In genomic region chr14:78770457-78770856, GRCm38 (mm10) we compare ENCODE assay signal across 26 mouse cellular contexts. TPM values are rescaled to one million over a fixed set of nuclear protein-coding genes. Genes with fewer than 3 reads are reported as not detected.
A peak's percentile ranks its signal among the peaks of the same experiment; 100 is the strongest.
DNase-seq lines count a peak whose midpoint lies in the region; ATAC-seq and TF ChIP-seq lines count a peak whose summit lies in the region.
"Had no signal": no experiment of that assay in that cellular context is flagged by ENCODE, and none has a peak within 500 bp of the region (broad histone marks: within the 10 kb centered on the region; RNA-seq: fewer than 3 reads in every experiment).

No protein-coding gene starts in this region.

- 12% methylated on average over 3 of the region's 3 CpGs for WGBS in hindbrain, embryonic 13.5 days

- H3K4me2 ChIP-seq in hindbrain, embryonic 13.5 days = no peak overlapping the region
- H3K4me2 ChIP-seq: embryonic facial prominence, embryonic 13.5 days; heart, embryonic 12.5 days had no signal

- no peaks in the 10 kb centered on the region for H3K36me3 ChIP-seq in ES-Bruce4 (ENCODE audit: control insufficient read depth, insufficient read depth, low read length, poor library complexity, severe bottlenecking)
- H3K36me3 ChIP-seq in splenic B cell, adult 2 months (ENCODE audit: control insufficient read depth, insufficient read depth, low read length, poor library complexity, severe bottlenecking) = no peaks in the 10 kb centered on the region
- no peaks in the 10 kb centered on the region for H3K36me3 ChIP-seq in hindbrain, embryonic 13.5 days
- H3K36me3 ChIP-seq: embryonic facial prominence, embryonic 13.5 days; G1E; heart, embryonic 12.5 days; hindbrain, embryonic 10.5 days had no signal

- H3K9ac ChIP-seq in ES-Bruce4 (ENCODE audit: low read depth, poor library complexity, severe bottlenecking) = no peak overlapping the region
- H3K9ac ChIP-seq in hindbrain, embryonic 13.5 days = no peak overlapping the region
- H3K9ac ChIP-seq: embryonic facial prominence, embryonic 13.5 days; heart, embryonic 12.5 days had no signal

- H3K27ac ChIP-seq in ES-Bruce4 (ENCODE audit: insufficient read depth, low read length) = peak overlapping the region; percentile 47
- H3K27ac ChIP-seq in hindbrain, embryonic 13.5 days = no peak overlapping the region
- H3K27ac ChIP-seq: embryonic facial prominence, embryonic 13.5 days; gastrocnemius, adult 2 months; heart, adult 2 months; hindbrain, embryonic 10.5 days had no signal

- no peaks in the 10 kb centered on the region for H3K9me3 ChIP-seq in ES-Bruce4 (replicated peaks; ENCODE audit: control insufficient read depth, insufficient read depth, low read length, poor library complexity, severe bottlenecking)
- no peaks in the 10 kb centered on the region for H3K9me3 ChIP-seq in hindbrain, embryonic 13.5 days
- H3K9me3 ChIP-seq: embryonic facial prominence, embryonic 13.5 days; G1E; heart, embryonic 12.5 days; hindbrain, embryonic 10.5 days had no signal

- ATAC-seq in megakaryocyte, adult 5-6 weeks (ENCODE audit: poor library complexity, severe bottlenecking) = peak; percentile 73
- ATAC-seq in hindbrain, embryonic 13.5 days (ENCODE audit: low FRiP score) = no peak
- ATAC-seq: activated CD4-positive, CD25-positive, alpha-beta regulatory T cell, adult 4 months; CD4-positive, CD25-positive, alpha-beta regulatory T cell, adult 4 months; forebrain, embryonic 14.5 days; hindbrain, embryonic 16.5 days; inflammation-experienced regulatory T-cells, adult 6 months; intestine, postnatal 0 days had no signal

- peak; percentile 66 for DNase-seq in R1 (ENCODE audit: low read depth, low spot score)
- DNase-seq in splenic B cell, adult 2 months (ENCODE audit: low read depth, low spot score) = peak; percentile 20
- DNase-seq in right cerebral cortex, postnatal 4 days = no peak
- DNase-seq in right cerebral cortex, postnatal 25 days = no peak
- DNase-seq: adrenal gland, adult 2 months; adrenal gland, postnatal 25 days; B cell, adult 2 months; cerebellum, adult 9-10 months; cerebellum, postnatal 25 days; gastrocnemius, adult 2 months; gastrocnemius, postnatal 25 days; heart, adult 2 months; kidney, adult 8-10 months had no signal

- H3K4me3 ChIP-seq in ES-Bruce4 (ENCODE audit: low read depth, low read length) = no peak overlapping the region
- H3K4me3 ChIP-seq in hindbrain, embryonic 13.5 days = no peak overlapping the region
- H3K4me3 ChIP-seq: embryonic facial prominence, embryonic 13.5 days; gastrocnemius, adult 2 months; heart, adult 2 months; heart, embryonic 12.5 days; hindbrain, embryonic 10.5 days had no signal

- TF ChIP-seq CTCF in ES-Bruce4 (IDR thresholded peaks at IDR 0.05; ENCODE audit: low read depth, low read length) = no peak

- H3K4me1 ChIP-seq in ES-Bruce4 (ENCODE audit: control insufficient read depth, insufficient read depth, low read length) = peaks cover 8% of the 10 kb centered on the region
- H3K4me1 ChIP-seq in hindbrain, embryonic 13.5 days (replicated peaks) = no peaks in the 10 kb centered on the region
- H3K4me1 ChIP-seq: embryonic facial prominence, embryonic 13.5 days; heart, embryonic 12.5 days had no signal

- TF ChIP-seq EP300 in ES-Bruce4 (IDR thresholded peaks at IDR 0.05; ENCODE audit: insufficient read depth, low read depth, low read length) = no peak

- no peak for TF ChIP-seq POLR2A in ES-Bruce4 (IDR thresholded peaks at IDR 0.05; ENCODE audit: insufficient read depth, low read length)

- H3K27me3 ChIP-seq in ES-Bruce4 (ENCODE audit: control insufficient read depth, insufficient read depth, low read length, poor library complexity, severe bottlenecking) = no peaks in the 10 kb centered on the region
- no peaks in the 10 kb centered on the region for H3K27me3 ChIP-seq in splenic B cell, adult 2 months (ENCODE audit: control insufficient read depth, insufficient read depth, low read length, poor library complexity, severe bottlenecking)
- no peaks in the 10 kb centered on the region for H3K27me3 ChIP-seq in hindbrain, embryonic 13.5 days
- H3K27me3 ChIP-seq: embryonic facial prominence, embryonic 13.5 days; heart, embryonic 12.5 days had no signal

RNA-seq across cellular contexts. Expression of gene Dgkh, which starts 37.9 kb away (rescaled TPM):
- 11.6 and 11.7 TPM in 2 replicates for polyA plus RNA-seq in ES-Bruce4 (2011; ENCODE audit: insufficient read depth, insufficient read length, low read depth, missing spikeins)
- total RNA-seq in megakaryocyte, adult 5-6 weeks (2015) = 4.8 and 5.9 TPM in 2 replicates
- 3.5 and 5.9 TPM in 2 replicates for total RNA-seq in megakaryocyte, adult 5-6 weeks (2017)
- polyA plus RNA-seq in hindbrain, embryonic 13.5 days (2015; fragmentation: Nextera tagmentation; extraction: Ambion mirVana) = 2.3 and 2.9 TPM in 2 replicates
- polyA plus RNA-seq: G1E had no signal

Comparison
In these comparisons a context has a peak if more than half of its experiments do, and no peak if none do; other contexts are left out.
1. DNase-seq: peak in R1 (single experiment) and splenic B cell, adult 2 months (single experiment); none in right cerebral cortex, postnatal 4 days (single experiment) and right cerebral cortex, postnatal 25 days (single experiment).